Mouse (Mus musculus) lung, postnatal 0 days (tissue): ENCODE data around the gene Tlr6.

ENCODE experiments used
- CTCF ChIP-seq: IDR thresholded peaks from 2 replicates; pipeline ENCODE4 v1.5.1; 2016; ENCODE audit warnings: antibody characterized with exemption, mild to moderate bottlenecking
- EP300 ChIP-seq: IDR thresholded peaks from 2 replicates; pipeline ENCODE4 v1.6.1; 2016; ENCODE audit warnings: antibody characterized with exemption, mild to moderate bottlenecking, control low read depth

DNA sequence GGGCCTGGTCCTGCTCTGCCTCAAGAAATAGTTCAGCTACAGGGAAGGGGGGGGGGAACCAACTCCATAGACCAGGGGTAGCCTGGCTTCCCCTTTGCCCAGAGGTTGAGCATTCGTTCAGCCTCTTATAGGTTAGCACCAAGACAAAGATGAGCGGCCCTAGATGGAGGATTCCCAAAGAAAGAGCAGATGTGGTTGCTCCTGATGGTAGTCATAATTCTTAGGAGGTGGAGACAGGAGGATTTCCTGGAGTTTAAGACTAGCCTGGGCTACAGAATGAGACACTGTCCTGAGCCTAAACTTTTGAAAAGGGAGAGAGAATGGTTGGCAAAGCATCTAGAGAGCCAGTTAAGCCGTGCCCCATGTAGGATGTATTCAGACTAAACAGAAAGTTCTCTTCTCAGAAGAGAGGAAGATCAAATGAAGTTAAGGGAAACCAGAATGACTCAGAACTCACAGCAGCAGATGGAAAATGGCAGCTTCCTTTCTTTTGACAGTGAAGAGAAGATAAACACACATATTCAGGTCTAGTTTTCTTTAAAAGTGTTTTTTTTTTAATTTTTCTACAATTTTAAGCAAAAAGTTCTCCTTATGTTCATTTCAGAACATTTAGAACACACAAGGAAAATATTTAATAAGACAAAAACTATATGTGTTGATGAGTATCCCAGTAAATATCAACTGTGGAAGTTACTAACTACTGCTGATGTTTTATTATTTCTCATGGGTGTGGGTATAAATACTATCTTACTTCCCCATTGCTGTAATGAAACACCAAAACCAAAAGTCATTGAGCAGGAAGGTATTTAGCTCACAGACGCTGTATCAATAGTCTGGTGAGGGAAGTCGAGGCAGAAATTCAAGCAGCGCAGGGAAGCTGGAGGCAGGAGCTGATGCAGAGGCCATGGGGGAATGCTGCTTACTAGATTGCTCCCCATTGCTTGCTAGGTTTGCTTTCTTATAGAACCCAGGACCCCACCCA lies 41.0 kb downstream of the Tlr6 start:
- TF ChIP-seq CTCF (no peak), EP300 (no peak)
